ENCODE assay signal across 7 mouse cellular contexts in the genomic region with DNA sequence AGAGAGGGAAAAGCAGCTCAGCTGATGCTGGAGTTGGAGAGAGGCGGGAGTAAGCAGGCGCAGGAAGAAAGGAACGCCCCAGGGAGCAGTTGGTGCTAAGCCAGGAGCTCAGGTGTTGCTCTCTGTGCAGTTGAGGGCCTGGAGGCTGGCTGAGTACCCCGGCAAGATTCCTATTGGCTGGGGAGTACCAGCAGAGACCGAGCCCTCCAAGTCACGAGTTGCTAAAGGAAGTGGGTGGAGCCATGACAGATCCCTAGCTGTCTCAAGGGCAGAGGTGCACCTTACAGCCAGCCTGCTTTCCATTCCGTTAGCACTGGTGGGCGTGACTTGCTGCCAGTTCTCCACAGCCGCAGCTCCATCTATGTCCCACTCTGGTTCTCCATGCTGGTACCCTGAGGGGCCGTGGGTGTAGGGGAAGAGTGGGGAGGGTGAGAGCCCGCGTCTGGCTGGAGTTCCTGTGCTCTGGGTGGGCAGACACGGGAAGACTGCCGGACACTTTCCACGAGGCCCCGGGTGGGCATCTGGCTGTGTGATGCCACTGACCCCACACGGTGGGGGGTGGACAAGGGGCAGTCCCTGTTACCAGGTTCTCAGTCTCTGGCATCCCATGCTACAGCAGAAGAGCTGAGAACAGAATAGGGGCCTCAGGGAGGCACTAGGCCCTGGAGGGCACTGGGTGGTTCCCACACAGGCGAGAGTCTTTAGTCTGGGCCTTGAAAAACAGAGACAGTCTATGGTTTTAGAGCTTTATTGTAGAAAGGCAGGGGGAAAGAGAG. TPM values are rescaled to one million over a fixed set of nuclear protein-coding genes. Genes with fewer than 3 reads are reported as not detected.
DNase-seq lines count a peak whose midpoint lies in the region; ATAC-seq and TF ChIP-seq lines count a peak whose summit lies in the region.

No protein-coding gene starts in this region.

- 6% methylated on average over 18 of the region's 18 CpGs for WGBS in heart, embryonic 12.5 days
- 12% methylated on average over 17 of the region's 18 CpGs for WGBS in macrophage (ENCODE audit: missing documents)
- 13% methylated on average over 18 of the region's 18 CpGs for WGBS in spleen, adult 2 months

- ATAC-seq in heart, embryonic 12.5 days (ENCODE audit: insufficient number of reproducible peaks, low FRiP score), result peak; percentile 89

- H3K36me3 ChIP-seq in ES-E14 (ENCODE audit: control insufficient read depth, insufficient read depth, low read length, poor library complexity, severe bottlenecking), result no peaks in the 10 kb centered on the region
- no peaks in the 10 kb centered on the region for H3K36me3 ChIP-seq in heart, embryonic 12.5 days
- no peaks in the 10 kb centered on the region for H3K36me3 ChIP-seq in macrophage (ENCODE audit: inconsistent target)
- H3K36me3 ChIP-seq in spleen, adult 2 months (ENCODE audit: control insufficient read depth, insufficient read depth, low read length), result no peaks in the 10 kb centered on the region

- no peaks in the 10 kb centered on the region for H3K27me3 ChIP-seq in heart, embryonic 12.5 days (replicated peaks)
- H3K27me3 ChIP-seq in spleen, adult 2 months (ENCODE audit: control insufficient read depth, insufficient read depth, low read length), result no peaks in the 10 kb centered on the region

- H3K79me2 ChIP-seq in macrophage (ENCODE audit: inconsistent target), result no peaks in the 10 kb centered on the region

- peak; percentile 94 for DNase-seq in ES-E14 (ENCODE audit: low read depth, low spot score)
- peak; percentile 89 for DNase-seq in brain, adult 2 months (ENCODE audit: low read depth, low spot score)
- peak; percentile 77 for DNase-seq in kidney, postnatal 10 days
- peak; percentile 62 to 83 for DNase-seq in spleen, adult 2 months (ENCODE audit: low read depth in 1 of 2, low spot score in 2 of 2)
- no peak for DNase-seq in cerebellum, adult 11-12 months

- no peaks in the 10 kb centered on the region for H3K9me3 ChIP-seq in ES-E14 (ENCODE audit: control insufficient read depth, insufficient read depth, low read depth, low read length)
- no peaks in the 10 kb centered on the region for H3K9me3 ChIP-seq in heart, embryonic 12.5 days (replicated peaks)

- H3K4me3 ChIP-seq in ES-E14 (ENCODE audit: insufficient read depth in 1 of 2, low read depth in 1 of 2, low read length in 2 of 2, poor library complexity in 1 of 2, severe bottlenecking in 1 of 2), result peak overlapping the region; percentile 33 to 47
- peak overlapping the region; percentile 32 for H3K4me3 ChIP-seq in heart, embryonic 12.5 days
- peak overlapping the region; percentile 26 for H3K4me3 ChIP-seq in macrophage (ENCODE audit: inconsistent target)
- peak overlapping the region; percentile 45; the same call in 1 of the 2 replicates for H3K4me3 ChIP-seq in spleen, adult 2 months (ENCODE audit: extremely low read depth, insufficient read depth, insufficient read length)

- no peak for TF ChIP-seq CTCF in spleen, adult 2 months (IDR thresholded peaks at IDR 0.05; ENCODE audit: extremely low read depth, insufficient read depth, insufficient read length, insufficient replicate concordance)

- peak overlapping the region; percentile 54; the same call in 1 of the 2 replicates for H3K27ac ChIP-seq in ES-E14 (ENCODE audit: insufficient read depth, low read depth, low read length, poor library complexity, severe bottlenecking)
- H3K27ac ChIP-seq in heart, embryonic 12.5 days (ENCODE audit: poor library complexity, severe bottlenecking), result peak overlapping the region; percentile 92
- peak overlapping the region; percentile 19; the same call in 1 of the 2 replicates for H3K27ac ChIP-seq in macrophage
- H3K27ac ChIP-seq in spleen, adult 2 months (ENCODE audit: insufficient read depth, low read length), result peak overlapping the region; percentile 39; the same call in 1 of the 2 replicates

- peak overlapping the region; percentile 45; the same call in 1 of the 2 replicates for H3K9ac ChIP-seq in ES-E14 (ENCODE audit: insufficient read depth, low read depth, low read length, poor library complexity, severe bottlenecking)
- H3K9ac ChIP-seq in heart, embryonic 12.5 days, result peak overlapping the region; percentile 53; the same call in 1 of the 2 replicates

- peaks cover 0 to 18% of the 10 kb centered on the region in 2 experiments; a peak in 2 of 4 replicates for H3K4me1 ChIP-seq in ES-E14 (ENCODE audit: control insufficient read depth in 2 of 2, insufficient read depth in 2 of 2, low read length in 2 of 2, poor library complexity in 1 of 2)
- peaks cover 35% of the 10 kb centered on the region for H3K4me1 ChIP-seq in heart, embryonic 12.5 days (replicated peaks)
- peaks cover 3% of the 10 kb centered on the region; the same call in 1 of the 2 replicates for H3K4me1 ChIP-seq in spleen, adult 2 months (ENCODE audit: control insufficient read depth, insufficient read depth, insufficient read length)

- in situ Hi-C loops in ES-E14 (cut with MboI; ENCODE audit: low sequenced_read_pairs in 2 of 2, unreplicated experiment in 2 of 2), result no loop called here

- TF ChIP-seq POLR2A in spleen, adult 2 months (IDR thresholded peaks at IDR 0.05; ENCODE audit: low read depth, low read length), result no peak

- H3K4me2 ChIP-seq in heart, embryonic 12.5 days, result peak overlapping the region; percentile 69

TF ChIP-seq in ES-E14, 5 proteins besides CTCF, POLR2A, EP300 and RAD21:
- TF ChIP-seq CHD2 (IDR thresholded peaks at IDR 0.05; ENCODE audit: low read depth, low read length) (no peak), ZC3H11A (IDR thresholded peaks at IDR 0.05; ENCODE audit: borderline replicate concordance, low read depth, low read length) (no peak), MAFK (IDR thresholded peaks at IDR 0.05; ENCODE audit: insufficient read depth, low read depth, low read length) (no peak), ZNF384 (IDR thresholded peaks at IDR 0.05; ENCODE audit: low read depth, low read length) (no peak), HCFC1 (IDR thresholded peaks at IDR 0.05; ENCODE audit: borderline replicate concordance, insufficient read depth, low read length) (no peak)
TF ChIP-seq in ES-E14: peak in this region for 0.

RNA-seq across cellular contexts. Expression of gene Lrrc74b, which starts 6.9 kb away (rescaled TPM):
- total RNA-seq in ES-E14 (2012; rRNA removed), result 0.09 TPM in 1 of 2 replicates, not detected in the other
- 0.09 and 0.23 TPM in 2 replicates for polyA plus RNA-seq in heart, embryonic 12.5 days (2016; fragmentation: Nextera tagmentation; extraction: Ambion mirVana)
- total RNA-seq in macrophage (2018; cell fraction: chromatin; rRNA removed), result not detected
- not detected for total RNA-seq in macrophage (2018; cell fraction: cytosol; rRNA removed)
- under 1 TPM in 1 of 26 experiments, not detected in 25; 0.28 TPM for total RNA-seq in macrophage (2018; cell fraction: nucleus; rRNA removed)
- not detected in 3 replicates for polyA plus RNA-seq in macrophage (2018)
- polyA plus RNA-seq in spleen, adult 2 months (2012; rRNA removed), result not detected in 2 replicates

RNA-seq across cellular contexts. Expression of gene P2rx6, which starts 7.6 kb away (rescaled TPM):
- 0.09 and 0.42 TPM in 2 replicates for total RNA-seq in ES-E14 (2012; rRNA removed)
- 0.86 and 1.2 TPM in 2 replicates for polyA plus RNA-seq in heart, embryonic 12.5 days (2016; fragmentation: Nextera tagmentation; extraction: Ambion mirVana)
- 1 to 10 TPM in 9 of 26 experiments, under 1 TPM in 7, not detected in 10; 0.21 to 2.2 (median 1.0) TPM for total RNA-seq in macrophage (2018; cell fraction: chromatin; rRNA removed)
- total RNA-seq in macrophage (2018; cell fraction: cytosol; rRNA removed), result under 1 TPM; 0.14 to 0.68 (median 0.38) TPM
- 1 to 10 TPM in 4 of 26 experiments, under 1 TPM in 16, not detected in 6; 0.34 to 1.3 (median 0.73) TPM for total RNA-seq in macrophage (2018; cell fraction: nucleus; rRNA removed)
- polyA plus RNA-seq in macrophage (2018), result 0.20 to 0.42 TPM (median 0.41 TPM) in 3 replicates
- 0.15 and 0.33 TPM in 2 replicates for polyA plus RNA-seq in spleen, adult 2 months (2012; rRNA removed)

RNA-seq across cellular contexts. Expression of gene Thap7, which starts 23.2 kb away (rescaled TPM):
- 24.4 and 32.9 TPM in 2 replicates for total RNA-seq in ES-E14 (2012; rRNA removed)
- polyA plus RNA-seq in heart, embryonic 12.5 days (2016; fragmentation: Nextera tagmentation; extraction: Ambion mirVana), result 35.9 and 37.0 TPM in 2 replicates
- total RNA-seq in macrophage (2018; cell fraction: chromatin; rRNA removed), result 10 to 100 TPM in 18 of 26 experiments, 1 to 10 TPM in 8; 3.2 to 34.6 (median 15.7) TPM
- total RNA-seq in macrophage (2018; cell fraction: cytosol; rRNA removed), result 10 to 100 TPM; 12.1 to 39.3 (median 29.4) TPM
- 10 to 100 TPM in 23 of 26 experiments, 1 to 10 TPM in 3; 4.7 to 38.1 (median 16.6) TPM for total RNA-seq in macrophage (2018; cell fraction: nucleus; rRNA removed)
- polyA plus RNA-seq in macrophage (2018), result 23.9 to 29.0 TPM (median 28.7 TPM) in 3 replicates
- polyA plus RNA-seq in spleen, adult 2 months (2012; rRNA removed), result 56.2 and 81.6 TPM in 2 replicates

RNA-seq across cellular contexts. Expression of gene Slc7a4, which starts 28.9 kb away (rescaled TPM):
- 2.9 and 6.9 TPM in 2 replicates for total RNA-seq in ES-E14 (2012; rRNA removed)
- 9.2 and 10.9 TPM in 2 replicates for polyA plus RNA-seq in heart, embryonic 12.5 days (2016; fragmentation: Nextera tagmentation; extraction: Ambion mirVana)
- 1 to 10 TPM in 11 of 26 experiments, under 1 TPM in 12, not detected in 3; 0.25 to 3.1 (median 0.89) TPM for total RNA-seq in macrophage (2018; cell fraction: chromatin; rRNA removed)
- 1 to 10 TPM in 17 of 26 experiments, under 1 TPM in 9; 0.44 to 3.9 (median 1.7) TPM for total RNA-seq in macrophage (2018; cell fraction: cytosol; rRNA removed)
- total RNA-seq in macrophage (2018; cell fraction: nucleus; rRNA removed), result 1 to 10 TPM in 22 of 26 experiments, under 1 TPM in 4; 0.69 to 6.3 (median 1.9) TPM
- 0.69 to 3.7 TPM (median 1.4 TPM) in 3 replicates for polyA plus RNA-seq in macrophage (2018)
- polyA plus RNA-seq in spleen, adult 2 months (2012; rRNA removed), result 4.3 and 5.1 TPM in 2 replicates

RNA-seq across cellular contexts. Expression of gene Lztr1, which starts 45.6 kb away (rescaled TPM):
- total RNA-seq in ES-E14 (2012; rRNA removed), result 63.1 and 89.0 TPM in 2 replicates
- 49.2 and 56.6 TPM in 2 replicates for polyA plus RNA-seq in heart, embryonic 12.5 days (2016; fragmentation: Nextera tagmentation; extraction: Ambion mirVana)
- total RNA-seq in macrophage (2018; cell fraction: chromatin; rRNA removed), result 100 to 1,000 TPM in 12 of 26 experiments, 10 to 100 TPM in 14; 35.6 to 167 (median 89.3) TPM
- total RNA-seq in macrophage (2018; cell fraction: cytosol; rRNA removed), result 10 to 100 TPM; 14.9 to 34.0 (median 22.0) TPM
- 100 to 1,000 TPM in 1 of 26 experiments, 10 to 100 TPM in 25; 21.4 to 113 (median 51.9) TPM for total RNA-seq in macrophage (2018; cell fraction: nucleus; rRNA removed)
- polyA plus RNA-seq in macrophage (2018), result 23.8 to 33.8 TPM (median 28.9 TPM) in 3 replicates
- 110 and 149 TPM in 2 replicates for polyA plus RNA-seq in spleen, adult 2 months (2012; rRNA removed)

Comparison
In these comparisons a context has a peak if more than half of its experiments do, and no peak if none do; other contexts are left out.
1. H3K27ac ChIP-seq: peak in every context shown above with its lines; median percentile 92 in heart, embryonic 12.5 days; 54 in ES-E14; 39 in spleen, adult 2 months; 19 in macrophage.